Mouse (Mus musculus) thymus, postnatal 0 days (tissue): ENCODE measurements around the gene Mctp1. TPM values are rescaled to one million over a fixed set of nuclear protein-coding genes. Genes with fewer than 3 reads are reported as not detected.
"Not testable (repeated sequence)": the region's sequence is repeated elsewhere in the genome, so short reads cannot be mapped to it uniquely, and the experiment has no call there.

Experiments
- DNase-seq: peaks from one replicate; pipeline ENCODE4 v3.0.0-alpha.2; 2015; ENCODE audit warnings: low spot score
- polyA plus RNA-seq: library from polyadenylated mRNA; unstranded; fragments of >200 nt; fragmentation: Nextera tagmentation; extraction: Ambion mirVana; gene quantifications from 2 replicates; pipeline ENCODE4 v1.2.1, GENCODE M21; 2015

Mctp1 gene
- 1.3 and 1.4 TPM in 2 replicates for polyA plus RNA-seq

DNA sequence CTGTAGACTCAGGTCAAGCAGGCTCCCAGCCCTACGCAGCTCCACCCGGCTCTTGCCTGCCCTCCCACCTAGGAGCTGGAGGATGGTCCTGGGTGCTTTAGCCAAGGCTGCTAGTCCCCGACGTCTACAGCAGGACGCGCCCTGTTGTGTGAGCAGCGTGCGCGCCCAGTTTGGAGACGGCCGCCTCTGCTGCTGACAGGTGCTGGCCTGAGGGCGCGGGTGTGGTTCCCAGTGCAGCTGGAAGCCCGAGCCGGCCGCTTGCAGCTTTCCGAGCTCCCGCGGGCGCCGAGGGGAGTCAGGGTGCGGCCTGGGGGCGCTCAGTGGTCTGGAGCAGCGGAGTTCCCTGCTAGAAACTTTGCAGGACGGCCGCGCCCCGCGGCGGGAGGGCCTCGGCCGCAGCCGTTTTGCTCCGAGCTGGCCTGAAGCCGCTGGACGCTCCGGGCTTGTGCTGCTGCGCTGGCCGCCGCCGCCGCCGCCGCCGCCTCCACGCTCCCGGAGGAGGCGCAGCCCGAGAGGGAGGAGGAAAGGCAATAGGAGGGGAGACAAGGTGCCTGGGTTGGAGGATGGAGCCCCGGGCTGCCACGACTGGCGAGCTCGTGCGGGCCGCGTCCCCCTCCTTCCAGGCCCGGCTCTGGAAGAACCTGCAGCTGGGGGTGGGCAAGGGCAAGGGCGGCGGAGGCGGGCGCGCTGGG is at the start of gene Mctp1:
Gene Mctp1 (plus strand): TSS at position 564 of the 692 bp plus-strand sequence.
- DNase-seq, result peak; percentile 2

DNA sequence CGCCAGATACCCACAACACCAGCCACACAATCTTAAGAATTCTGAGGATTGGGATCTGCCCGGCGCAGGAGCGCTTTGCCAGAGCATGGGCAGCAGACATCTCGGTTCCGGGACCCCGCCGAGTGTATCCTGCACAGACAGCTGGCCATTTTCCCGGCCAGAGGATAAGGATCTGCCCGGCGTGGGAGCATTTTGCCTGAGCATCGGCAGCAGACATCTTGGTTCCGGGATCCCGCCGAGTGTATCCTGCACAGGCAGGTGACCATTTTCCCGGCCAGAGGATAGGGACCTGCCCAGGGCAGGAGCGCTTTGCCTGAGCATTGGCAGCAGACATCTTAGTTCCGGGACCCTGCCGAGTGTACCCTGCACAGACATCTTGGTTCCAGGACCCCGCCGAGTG is 38.4 kb upstream of the Mctp1 start:
- DNase-seq, result not testable (repeated sequence)

- DNase-seq, result no peak
Measured at GRCm38 (mm10) chr13:76358720-76359119, 25.6 kb upstream of the Mctp1 start.

- DNase-seq, result peak; percentile 11
Measured at GRCm38 (mm10) chr13:76384664-76385435, 515 bp downstream of the Mctp1 start.

DNA sequence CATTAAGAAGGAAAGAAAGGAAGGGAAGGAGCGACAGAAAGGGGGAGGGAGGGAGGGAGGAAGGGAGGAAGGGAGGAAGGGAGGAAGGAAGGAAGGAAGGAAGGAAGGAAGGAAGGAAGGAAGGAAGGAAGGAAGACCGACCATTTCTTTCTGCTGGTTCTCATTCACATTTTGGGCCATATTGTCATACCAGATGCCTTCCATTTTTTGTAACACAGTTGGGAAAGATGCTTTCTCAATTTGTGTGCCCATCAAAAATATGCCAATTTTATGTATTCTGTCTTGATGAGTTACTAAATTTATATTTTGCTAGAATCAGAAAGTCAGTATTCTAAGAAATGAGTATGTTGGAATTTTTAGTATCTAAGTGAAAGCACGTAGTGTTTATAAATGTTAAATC is 4.3 kb downstream of the Mctp1 start:
- no peak for DNase-seq

DNA sequence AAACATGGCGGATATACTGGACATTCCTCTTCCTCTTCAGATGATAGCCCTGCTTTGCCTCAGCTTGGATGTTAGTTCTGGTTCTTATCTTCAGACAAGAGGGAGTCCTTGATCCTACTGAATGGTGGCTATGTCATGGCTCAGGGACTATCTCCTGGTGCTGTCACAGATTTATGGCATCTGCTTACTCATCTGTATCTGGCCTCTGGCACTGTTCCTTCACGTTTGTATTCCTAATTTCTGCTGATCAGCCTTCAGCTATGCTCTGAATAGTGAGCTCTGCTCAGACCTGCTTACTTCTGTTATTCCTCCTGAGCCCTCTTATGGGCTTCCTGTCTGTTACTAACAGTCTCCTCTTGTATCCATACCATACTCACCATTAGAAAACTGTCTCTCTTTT is 7.6 kb downstream of the Mctp1 start:
- no peak for DNase-seq

DNA sequence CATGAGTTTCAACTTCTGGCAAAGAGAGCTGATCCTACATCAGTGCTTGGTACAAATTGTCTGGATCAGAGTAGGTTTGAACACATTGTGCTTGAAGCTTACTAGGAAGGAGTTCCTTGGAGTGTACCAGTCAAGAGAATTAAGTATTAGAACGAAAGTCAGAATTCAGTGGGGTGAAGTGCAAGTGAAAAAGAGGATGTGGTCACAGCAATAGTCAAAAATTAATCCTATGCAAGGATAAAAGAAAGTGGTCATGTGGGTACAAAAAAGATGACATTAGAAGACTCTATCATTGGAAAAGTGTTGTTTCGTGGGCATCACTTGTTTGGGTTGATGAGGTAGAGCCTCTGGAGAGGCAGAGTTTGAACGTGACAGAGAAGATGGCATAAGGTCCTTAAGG is 8.8 kb downstream of the Mctp1 start:
- DNase-seq, result no peak

GRCm38 (mm10) chr13:76395906-76396305 is 11.6 kb downstream of the Mctp1 start:
- DNase-seq, result no peak

DNA sequence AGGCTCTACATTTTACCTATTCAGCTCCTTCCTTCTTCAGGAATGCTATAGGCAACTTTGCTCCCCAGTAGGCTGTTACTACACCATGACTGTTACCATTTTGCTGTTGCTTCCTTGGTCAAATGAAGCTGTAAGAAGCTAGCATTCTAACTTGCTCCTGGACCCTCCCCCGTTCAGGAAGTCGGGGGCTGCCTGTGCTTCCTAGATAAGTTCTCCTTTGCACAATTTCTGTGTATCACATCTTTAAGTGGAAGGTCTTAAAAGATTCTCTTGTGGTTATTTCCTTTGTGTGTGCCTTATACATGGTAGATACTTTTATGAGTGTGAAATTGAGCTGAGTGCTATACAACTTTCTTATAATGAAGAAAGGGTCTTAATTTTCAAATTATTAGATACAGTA is 25.0 kb downstream of the Mctp1 start:
- DNase-seq, result no peak

GRCm38 (mm10) chr13:76410665-76411064 is 26.3 kb downstream of the Mctp1 start:
- DNase-seq, result no peak

GRCm38 (mm10) chr13:76415346-76415745 is 31.0 kb downstream of the Mctp1 start:
- no peak for DNase-seq

- no peak for DNase-seq
Measured at GRCm38 (mm10) chr13:76420111-76420510, 35.8 kb downstream of the Mctp1 start.

GRCm38 (mm10) chr13:76421075-76421474 is 36.7 kb downstream of the Mctp1 start:
- no peak for DNase-seq

DNA sequence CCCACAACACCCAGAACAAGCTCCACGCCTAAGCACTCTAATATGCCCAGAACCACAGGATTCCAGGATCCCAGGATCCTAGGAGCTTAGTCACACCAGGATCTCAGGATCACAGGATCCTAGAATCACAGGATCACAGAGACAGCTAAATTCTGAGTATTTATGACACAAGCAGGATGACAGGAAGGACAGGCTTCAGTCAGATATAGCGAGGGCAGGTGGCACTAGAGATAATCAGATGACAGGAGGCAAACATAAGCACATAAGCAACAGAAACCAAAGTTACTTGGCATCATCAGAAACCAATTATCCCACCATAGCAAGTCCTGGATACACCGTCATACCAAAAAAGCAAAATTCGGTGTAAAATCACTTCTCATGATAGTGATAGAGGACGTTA is 37.8 kb downstream of the Mctp1 start:
- DNase-seq, result no peak

DNA sequence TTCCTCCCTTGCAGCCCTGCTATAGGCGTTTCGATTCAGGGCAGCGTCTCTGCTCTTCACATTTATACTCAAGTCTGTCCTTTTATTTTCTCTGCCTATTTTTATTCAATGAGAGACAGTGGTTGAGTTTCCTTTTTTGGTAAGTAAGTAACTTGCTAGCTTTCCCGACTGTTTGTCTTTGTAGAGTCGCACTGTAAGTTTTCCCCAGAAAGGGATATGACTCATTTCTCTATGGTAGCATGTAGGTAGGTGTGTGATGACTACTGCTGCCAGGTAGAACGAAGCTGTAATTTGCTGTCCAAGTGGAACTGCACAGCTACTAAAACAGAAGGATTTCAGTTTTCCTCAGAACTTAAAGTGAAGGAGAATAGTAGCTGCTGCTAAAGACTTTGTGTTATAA is 45.1 kb downstream of the Mctp1 start:
- no peak for DNase-seq

DNA sequence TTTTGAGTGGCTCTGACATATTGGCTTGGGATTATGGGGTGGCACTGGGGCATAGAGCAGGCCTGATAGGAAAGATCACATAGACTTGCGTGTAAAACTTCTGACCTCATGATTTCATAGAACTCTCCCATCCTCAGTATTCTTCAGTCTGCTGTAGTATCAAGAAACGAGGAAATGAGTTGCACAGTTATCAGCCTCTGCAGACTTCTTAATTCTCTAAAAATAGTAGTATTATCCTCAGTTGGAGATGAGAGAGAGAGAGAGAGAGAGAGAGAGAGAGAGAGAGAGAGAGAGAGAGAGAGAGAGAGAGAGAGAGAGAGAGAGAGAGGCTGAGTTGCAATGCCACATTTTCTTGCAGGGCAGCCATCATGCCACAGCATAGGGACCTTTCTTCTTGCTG is 45.6 kb downstream of the Mctp1 start:
- DNase-seq, result no peak

DNA sequence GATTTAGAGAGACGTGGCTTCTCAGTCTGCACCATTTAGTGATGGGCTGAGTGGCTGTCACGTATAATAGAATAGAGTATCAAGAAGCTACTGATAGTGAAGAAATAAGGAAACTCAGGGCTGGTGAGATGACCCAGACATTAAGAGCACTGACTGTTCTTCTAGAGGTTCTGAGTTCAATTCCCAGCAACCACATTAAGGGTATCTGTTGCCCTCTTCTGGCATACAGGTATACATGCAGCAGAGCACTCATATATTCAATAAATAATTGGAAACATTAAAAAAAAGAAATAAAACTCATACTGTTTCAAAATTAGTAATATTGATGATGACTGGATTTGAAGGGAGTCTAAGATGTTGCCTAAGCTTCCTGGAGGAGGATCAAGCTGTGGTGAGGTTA is 47.6 kb downstream of the Mctp1 start:
- DNase-seq, result no peak

GRCm38 (mm10) chr13:76433438-76433837 is 49.1 kb downstream of the Mctp1 start:
- no peak for DNase-seq

GRCm38 (mm10) chr13:76436426-76436825 is 52.1 kb downstream of the Mctp1 start:
- DNase-seq, result no peak

- DNase-seq, result no peak
Measured at GRCm38 (mm10) chr13:76438765-76439164, 54.4 kb downstream of the Mctp1 start.

DNA sequence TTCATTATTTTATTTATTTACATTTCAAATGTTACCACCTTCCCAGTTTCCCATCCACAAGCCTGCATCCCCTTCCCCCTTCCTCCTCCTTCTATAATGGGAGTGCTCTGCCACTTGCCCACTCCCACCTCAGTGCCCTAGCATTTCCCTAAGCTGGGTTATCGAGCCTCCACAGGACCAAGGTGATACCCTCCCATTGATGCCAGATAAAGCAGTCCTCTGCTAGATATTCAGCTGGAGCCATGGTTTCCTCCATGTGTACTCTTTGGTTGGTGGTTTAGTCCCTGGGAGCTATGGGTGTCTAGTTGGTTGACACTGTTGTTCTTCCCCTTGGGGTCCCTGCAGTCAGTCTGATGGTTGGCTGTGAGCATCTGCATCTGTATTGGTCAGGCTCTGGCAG is 61.7 kb downstream of the Mctp1 start:
- no peak for DNase-seq

- DNase-seq, result no peak
Measured at GRCm38 (mm10) chr13:76447528-76447927, 63.2 kb downstream of the Mctp1 start.

- DNase-seq, result not testable (repeated sequence)
Measured at GRCm38 (mm10) chr13:76451526-76451925, 67.2 kb downstream of the Mctp1 start.
